8 mouse cellular contexts compared by ENCODE assay signal in the genomic region with DNA sequence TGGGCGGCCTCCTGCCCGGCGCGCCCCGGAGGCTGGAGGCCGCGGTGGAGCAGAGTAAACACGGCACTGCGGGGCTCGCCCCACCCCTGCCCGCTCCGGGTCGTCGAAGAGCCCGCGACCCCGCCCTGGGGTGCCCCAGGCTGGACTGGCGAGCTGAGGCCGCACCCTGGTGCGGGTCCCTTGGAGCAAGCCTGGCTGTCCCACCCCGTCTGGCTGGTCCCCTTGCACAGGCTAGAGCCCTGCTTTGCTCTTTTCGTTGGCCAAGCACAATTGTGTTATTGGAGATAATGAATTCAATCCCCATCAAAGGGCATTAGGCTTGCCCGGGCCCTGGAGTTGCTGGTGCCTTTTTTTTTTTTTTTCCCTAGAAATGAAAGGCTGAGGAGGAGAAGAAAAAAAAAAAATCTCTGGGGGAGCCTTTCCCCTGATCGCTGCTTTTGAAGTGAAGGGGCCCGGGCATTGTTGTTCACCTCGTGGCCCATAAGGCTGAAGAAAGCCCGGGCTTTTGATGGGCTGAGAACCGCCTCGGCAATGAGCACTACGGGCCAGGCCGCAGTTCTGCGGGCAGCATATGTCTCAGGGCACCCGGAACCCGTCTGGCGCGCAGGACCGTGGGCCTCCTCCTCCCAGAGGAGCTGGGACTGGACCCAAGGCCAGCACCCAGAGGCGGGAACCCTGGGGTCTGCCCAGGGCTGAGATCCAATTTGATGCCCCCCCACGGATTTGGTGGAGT. TPM values are rescaled to one million over a fixed set of nuclear protein-coding genes. Genes with fewer than 3 reads are reported as not detected.
DNase-seq lines count a peak whose midpoint lies in the region; ATAC-seq and TF ChIP-seq lines count a peak whose summit lies in the region.

No protein-coding gene starts in this region.

- H3K27ac ChIP-seq in heart, embryonic 15.5 days, result no peak overlapping the region
- 0 out of 2 replicates have a peak overlapping the region, but pooled peaks have one; percentile 1 for H3K27ac ChIP-seq in hindbrain, embryonic 11.5 days (ENCODE audit: low read depth, low read length)
- H3K27ac ChIP-seq in liver, postnatal 0 days (ENCODE audit: low read depth), result no peak overlapping the region

- H3K4me1 ChIP-seq in heart, embryonic 15.5 days (replicated peaks), result peaks cover 13% of the 10 kb centered on the region
- H3K4me1 ChIP-seq in hindbrain, embryonic 11.5 days (replicated peaks; ENCODE audit: control insufficient read depth, insufficient read depth, low read length), result peaks cover 3% of the 10 kb centered on the region
- 0 out of 2 replicates have a peak, but pooled peaks cover 2% of the 10 kb centered on the region for H3K4me1 ChIP-seq in liver, postnatal 0 days (ENCODE audit: insufficient read depth)

- no peak for TF ChIP-seq CTCF in liver, postnatal 0 days (IDR thresholded peaks at IDR 0.05; ENCODE audit: low read depth)

- DNase-seq in heart, adult 8-10 months (ENCODE audit: low spot score), result no peak
- peak; percentile 61 for DNase-seq in hindbrain, embryonic 11.5 days (ENCODE audit: low spot score)
- no peak for DNase-seq in liver, postnatal 0 days
- DNase-seq in retina, embryonic 14.5 days (ENCODE audit: low spot score), result peak; percentile 43
- DNase-seq in cerebellum, adult 9-10 months, result no peak
- no peak for DNase-seq in thymus, postnatal 14 days

- H3K36me3 ChIP-seq in heart, embryonic 15.5 days, result no peaks in the 10 kb centered on the region
- no peaks in the 10 kb centered on the region for H3K36me3 ChIP-seq in hindbrain, embryonic 11.5 days (ENCODE audit: control insufficient read depth, insufficient read depth, low read length)
- H3K36me3 ChIP-seq in liver, postnatal 0 days (replicated peaks; ENCODE audit: insufficient read depth, low read length), result no peaks in the 10 kb centered on the region

- peak overlapping the region; percentile 5; the same call in 1 of the 2 replicates for H3K4me3 ChIP-seq in heart, embryonic 15.5 days
- H3K4me3 ChIP-seq in hindbrain, embryonic 11.5 days (ENCODE audit: low read depth, low read length), result peak overlapping the region; percentile 16
- H3K4me3 ChIP-seq in liver, postnatal 0 days (ENCODE audit: low read depth, low read length), result 0 out of 2 replicates have a peak overlapping the region, but pooled peaks have one; percentile 22

- peak; percentile 31; the same call in 1 of the 2 replicates for ATAC-seq in heart, embryonic 15.5 days (replicated peaks; ENCODE audit: insufficient number of reproducible peaks, insufficient read depth, low FRiP score, low read depth)
- peak; percentile 63 for ATAC-seq in hindbrain, embryonic 11.5 days (ENCODE audit: low FRiP score)
- peak; percentile 31; the same call in 1 of the 2 replicates for ATAC-seq in liver, postnatal 0 days
- no peak for ATAC-seq in erythroid progenitor cell, adult 5-6 weeks (replicated peaks; ENCODE audit: low FRiP score, poor library complexity, severe bottlenecking)

- no peak for TF ChIP-seq EP300 in liver, postnatal 0 days (IDR thresholded peaks at IDR 0.05; ENCODE audit: low read depth)

- no peak overlapping the region for H3K9ac ChIP-seq in heart, embryonic 15.5 days
- H3K9ac ChIP-seq in hindbrain, embryonic 11.5 days (ENCODE audit: low read depth, low read length), result no peak overlapping the region
- H3K9ac ChIP-seq in liver, postnatal 0 days (replicated peaks), result no peak overlapping the region

- WGBS in heart, embryonic 15.5 days, result under 1% methylated on average over 39 of the region's 39 CpGs
- 1% methylated on average over 36 of the region's 39 CpGs for WGBS in hindbrain, embryonic 11.5 days
- WGBS in liver, postnatal 0 days (ENCODE audit: insufficient replicate concordance), result 4% methylated on average over 33 of the region's 39 CpGs

- H3K9me3 ChIP-seq in heart, embryonic 15.5 days (replicated peaks), result no peaks in the 10 kb centered on the region
- H3K9me3 ChIP-seq in hindbrain, embryonic 11.5 days (ENCODE audit: control insufficient read depth, low read length), result no peaks in the 10 kb centered on the region
- H3K9me3 ChIP-seq in liver, postnatal 0 days (ENCODE audit: low read length), result no peaks in the 10 kb centered on the region

- H3K4me2 ChIP-seq in heart, embryonic 15.5 days, result peak overlapping the region; percentile 27; the same call in 1 of the 2 replicates
- H3K4me2 ChIP-seq in hindbrain, embryonic 11.5 days (replicated peaks; ENCODE audit: low read depth, low read length), result peak overlapping the region; percentile 47
- peak overlapping the region; percentile 63 for H3K4me2 ChIP-seq in liver, postnatal 0 days (ENCODE audit: low read depth, low read length)

- H3K27me3 ChIP-seq in heart, embryonic 15.5 days, result peaks cover 95% of the 10 kb centered on the region
- peaks cover 71% of the 10 kb centered on the region for H3K27me3 ChIP-seq in hindbrain, embryonic 11.5 days (ENCODE audit: control insufficient read depth, insufficient read depth, low read length)
- peaks cover 60% of the 10 kb centered on the region for H3K27me3 ChIP-seq in liver, postnatal 0 days (ENCODE audit: insufficient read depth, low read length)

RNA-seq across cellular contexts. Expression of a gene that starts 11.7 kb away (rescaled TPM):
- polyA plus RNA-seq in heart, embryonic 15.5 days (2015; fragmentation: Nextera tagmentation; extraction: Ambion mirVana), result 0.57 and 2.7 TPM in 2 replicates
- total RNA-seq in heart, adult 8-10 months (2022), result under 1 TPM in 1 of 4 experiments, not detected in 3; 0.14 TPM
- 1.2 and 2.1 TPM in 2 replicates for polyA plus RNA-seq in hindbrain, embryonic 11.5 days (2014; fragmentation: Nextera tagmentation; extraction: Ambion mirVana)
- polyA plus RNA-seq in liver, postnatal 0 days (2015; fragmentation: Nextera tagmentation; extraction: Ambion mirVana), result 1.5 and 2.3 TPM in 2 replicates
- total RNA-seq in erythroid progenitor cell, adult 5-6 weeks (2015; ENCODE audit: low replicate concordance), result not detected in 2 replicates
- not detected in 2 replicates for total RNA-seq in erythroid progenitor cell, adult 5-6 weeks (2017; ENCODE audit: low replicate concordance)

RNA-seq across cellular contexts. Expression of a gene that starts 28.9 kb away (rescaled TPM):
- 0.42 and 0.96 TPM in 2 replicates for polyA plus RNA-seq in heart, embryonic 15.5 days (2015; fragmentation: Nextera tagmentation; extraction: Ambion mirVana)
- total RNA-seq in heart, adult 8-10 months (2022), result not detected
- polyA plus RNA-seq in hindbrain, embryonic 11.5 days (2014; fragmentation: Nextera tagmentation; extraction: Ambion mirVana), result 0.33 and 1.2 TPM in 2 replicates
- polyA plus RNA-seq in liver, postnatal 0 days (2015; fragmentation: Nextera tagmentation; extraction: Ambion mirVana), result 0.08 and 0.09 TPM in 2 replicates
- total RNA-seq in erythroid progenitor cell, adult 5-6 weeks (2015; ENCODE audit: low replicate concordance), result not detected in 2 replicates
- not detected in 2 replicates for total RNA-seq in erythroid progenitor cell, adult 5-6 weeks (2017; ENCODE audit: low replicate concordance)

Comparison
In these comparisons a context has a peak if more than half of its experiments do, and no peak if none do; other contexts are left out.
1. DNase-seq: peak in hindbrain, embryonic 11.5 days (single experiment) and retina, embryonic 14.5 days (single experiment); none in heart, adult 8-10 months (single experiment), liver, postnatal 0 days (single experiment), cerebellum, adult 9-10 months (single experiment) and thymus, postnatal 14 days (single experiment).
2. Peak in every context shown above with its lines, with median percentiles within 50 percentile points of each other: H3K4me2 ChIP-seq and H3K4me3 ChIP-seq.